Mouse (Mus musculus) lung, embryonic 14.5 days (tissue): ENCODE results near the gene Macf1. TPM values are rescaled to one million over a fixed set of nuclear protein-coding genes. Genes with fewer than 3 reads are reported as not detected.

ENCODE experiments used
- ATAC-seq: fragments of 200-750 bp; cut with Nextera tagmentation; 2 replicates; pipeline ENCODE4 v1.8.0; 2017; ENCODE audit warnings: mild to moderate bottlenecking, moderate TSS enrichment, moderate library complexity; ENCODE audit not compliant: insufficient read depth
- DNase-seq: peaks from one replicate; pipeline ENCODE4 v3.0.0-alpha.2; 2015
- H3K27ac ChIP-seq: fragments of 300-500 bp; sonication (generic); 2 replicates; pipeline ENCODE4 v1.5.1; 2014; ENCODE audit warnings: low read depth, mild to moderate bottlenecking, moderate library complexity
- H3K27me3 ChIP-seq: fragments of 300-500 bp; sonication (generic); 2 replicates; pipeline ENCODE4 v1.6.1; 2014; ENCODE audit warnings: low read length, control low read depth; ENCODE audit not compliant: insufficient read depth
- H3K36me3 ChIP-seq: fragments of 300-500 bp; sonication (generic); 2 replicates; pipeline ENCODE4 v1.6.1; 2014; ENCODE audit warnings: control low read depth; ENCODE audit not compliant: insufficient read depth
- H3K4me1 ChIP-seq: fragments of 300-500 bp; sonication (generic); 2 replicates; pipeline ENCODE4 v1.6.1; 2014; ENCODE audit warnings: antibody characterized with exemption, control low read depth; ENCODE audit not compliant: insufficient read depth
- H3K4me2 ChIP-seq: fragments of 300-500 bp; sonication (generic); 2 replicates; pipeline ENCODE4 v1.6.1; 2014; ENCODE audit warnings: mild to moderate bottlenecking
- H3K4me3 ChIP-seq: fragments of 300-500 bp; sonication (generic); 2 replicates; pipeline ENCODE4 v1.5.1; 2014; ENCODE audit warnings: low read depth, low read length
- H3K9ac ChIP-seq: fragments of 300-500 bp; sonication (generic); 2 replicates; pipeline ENCODE4 v1.6.1; 2014
- H3K9me3 ChIP-seq: fragments of 300-500 bp; sonication (generic); 2 replicates; pipeline ENCODE4 v1.6.1; 2016; ENCODE audit warnings: low read depth, low read length, control low read depth
- CTCF ChIP-seq: IDR thresholded peaks from 2 replicates; pipeline ENCODE4 v1.5.1; 2016; ENCODE audit warnings: antibody characterized with exemption, low read depth
- WGBS: fragments of 180-500 bp; shearing (Covaris S2); extraction: QIAGEN DNeasy Blood & Tissue Kit; methylation state at CpG from one replicate; pipeline ENCODE4 v1.1.7; 2014; 5-methylcytosine and 5-hydroxymethylcytosine counted together
- polyA plus RNA-seq: library from polyadenylated mRNA; unstranded; fragments of >200 nt; fragmentation: Nextera tagmentation; extraction: Ambion mirVana; gene quantifications from 2 replicates; pipeline ENCODE4 v1.2.1, GENCODE M21; 2014

Macf1 gene
- polyA plus RNA-seq, 1 experiment from 2014 or later, result 103 TPM

GRCm38 (mm10) chr4:123418032-123418431 is 266.1 kb downstream of the Macf1 start:
- TF ChIP-seq CTCF, result no peak
- Histone ChIP-seq H3K27me3 (no peaks in the 10 kb centered on the region), H3K4me3 (no peak overlapping the region), H3K9ac (no peak overlapping the region), H3K4me2 (no peak overlapping the region), H3K36me3 (peaks cover 3% of the 10 kb centered on the region; the same call in 1 of the 2 replicates), H3K9me3 (no peaks in the 10 kb centered on the region), H3K4me1 (peaks cover 4% of the 10 kb centered on the region; the same call in 1 of the 2 replicates), H3K27ac (no peak overlapping the region)
- no peak for ATAC-seq
- 96% methylated on average over 3 of the region's 3 CpGs for whole genome bisulfite sequencing
- no peak for DNase-seq

GRCm38 (mm10) chr4:123417478-123417877 is 266.7 kb downstream of the Macf1 start:
- no peak for TF ChIP-seq CTCF
- H3K4me2 ChIP-seq, result no peak overlapping the region
- H3K27me3 ChIP-seq, result no peaks in the 10 kb centered on the region
- H3K4me1 ChIP-seq, result peaks cover 4% of the 10 kb centered on the region; the same call in 1 of the 2 replicates
- H3K9ac ChIP-seq, result no peak overlapping the region
- H3K4me3 ChIP-seq, result no peak overlapping the region
- no peak for ATAC-seq
- H3K9me3 ChIP-seq, result no peaks in the 10 kb centered on the region
- no peak overlapping the region for H3K27ac ChIP-seq
- DNase-seq, result no peak
- WGBS, result 77% methylated on average over 1 of the region's 3 CpGs
- H3K36me3 ChIP-seq, result no peaks in the 10 kb centered on the region

- DNase-seq (no peak), ATAC-seq (no peak)
- H3K36me3 ChIP-seq, result no peaks in the 10 kb centered on the region
- no peak overlapping the region for H3K4me2 ChIP-seq
- no peak for TF ChIP-seq CTCF
- 80% methylated on average over 2 of the region's 2 CpGs for WGBS
- no peaks in the 10 kb centered on the region for H3K9me3 ChIP-seq
- H3K4me3 ChIP-seq, result no peak overlapping the region
- H3K9ac ChIP-seq, result no peak overlapping the region
- no peaks in the 10 kb centered on the region for H3K27me3 ChIP-seq
- H3K27ac ChIP-seq, result no peak overlapping the region
- peaks cover 4% of the 10 kb centered on the region; the same call in 1 of the 2 replicates for H3K4me1 ChIP-seq
Observed at GRCm38 (mm10) chr4:123416829-123417228, 267.3 kb downstream of the Macf1 start.

GRCm38 (mm10) chr4:123415566-123415965 is 268.6 kb downstream of the Macf1 start:
- ATAC-seq (no peak), DNase-seq (no peak)
- 90% methylated on average over 1 of the region's 1 CpGs for WGBS
- Histone ChIP-seq H3K27ac (no peak overlapping the region), H3K36me3 (no peaks in the 10 kb centered on the region), H3K4me2 (no peak overlapping the region), H3K4me1 (peaks cover 8% of the 10 kb centered on the region), H3K27me3 (no peaks in the 10 kb centered on the region), H3K9ac (no peak overlapping the region), H3K9me3 (no peaks in the 10 kb centered on the region), H3K4me3 (no peak overlapping the region)
- no peak for TF ChIP-seq CTCF

GRCm38 (mm10) chr4:123413876-123414275 is 270.3 kb downstream of the Macf1 start:
- ATAC-seq, result no peak
- H3K36me3 ChIP-seq, result peaks cover 6% of the 10 kb centered on the region; the same call in 1 of the 2 replicates
- peak; percentile 56 for DNase-seq
- TF ChIP-seq CTCF, result no peak
- no peak overlapping the region for H3K9ac ChIP-seq
- peaks cover 15% of the 10 kb centered on the region for H3K4me1 ChIP-seq
- H3K4me3 ChIP-seq, result no peak overlapping the region
- H3K9me3 ChIP-seq, result no peaks in the 10 kb centered on the region
- WGBS, result 21% methylated on average over 2 of the region's 2 CpGs
- no peak overlapping the region for H3K4me2 ChIP-seq
- H3K27me3 ChIP-seq, result no peaks in the 10 kb centered on the region
- peak overlapping the region; percentile 71 for H3K27ac ChIP-seq

- TF ChIP-seq CTCF, result no peak
- 27% methylated on average over 2 of the region's 2 CpGs for WGBS
- Histone ChIP-seq H3K9ac (no peak overlapping the region), H3K9me3 (no peaks in the 10 kb centered on the region), H3K4me1 (peaks cover 19% of the 10 kb centered on the region), H3K27ac (peak overlapping the region; percentile 90), H3K4me2 (peak overlapping the region; percentile 82), H3K4me3 (no peak overlapping the region; the same call in 1 of the 2 replicates), H3K27me3 (no peaks in the 10 kb centered on the region), H3K36me3 (peaks cover 13% of the 10 kb centered on the region)
- ATAC-seq, result no peak
- no peak for DNase-seq
Observed at GRCm38 (mm10) chr4:123412981-123413380, 271.2 kb downstream of the Macf1 start.

- DNase-seq (no peak), ATAC-seq (peak; percentile 16)
- H3K4me2 ChIP-seq, result peak overlapping the region; percentile 82
- peaks cover 21% of the 10 kb centered on the region for H3K4me1 ChIP-seq
- peak overlapping the region; percentile 90 for H3K27ac ChIP-seq
- peaks cover 18% of the 10 kb centered on the region for H3K36me3 ChIP-seq
- peak overlapping the region; percentile 65 for H3K4me3 ChIP-seq
- 2% methylated on average over 6 of the region's 6 CpGs for WGBS
- no peaks in the 10 kb centered on the region for H3K27me3 ChIP-seq
- no peaks in the 10 kb centered on the region for H3K9me3 ChIP-seq
- TF ChIP-seq CTCF, result no peak
- peak overlapping the region; percentile 81 for H3K9ac ChIP-seq
Observed at GRCm38 (mm10) chr4:123412528-123412878, 271.7 kb downstream of the Macf1 start.
